Mouse (Mus musculus) central nervous system, embryonic 14 days (tissue): ENCODE results near the gene Ift20. TPM values are rescaled to one million over a fixed set of nuclear protein-coding genes. Genes with fewer than 3 reads are reported as not detected.

ENCODE experiments used
- polyA plus RNA-seq: library from polyadenylated mRNA; depleted of rRNA; stranded (reverse); fragments of >200 nt; gene quantifications from 2 replicates; pipeline ENCODE4 v1.2.3, GENCODE M21; 2012; rRNA removed

Ift20 gene
- polyA plus RNA-seq, result 84.4 and 94.8 TPM in 2 replicates

DNA sequence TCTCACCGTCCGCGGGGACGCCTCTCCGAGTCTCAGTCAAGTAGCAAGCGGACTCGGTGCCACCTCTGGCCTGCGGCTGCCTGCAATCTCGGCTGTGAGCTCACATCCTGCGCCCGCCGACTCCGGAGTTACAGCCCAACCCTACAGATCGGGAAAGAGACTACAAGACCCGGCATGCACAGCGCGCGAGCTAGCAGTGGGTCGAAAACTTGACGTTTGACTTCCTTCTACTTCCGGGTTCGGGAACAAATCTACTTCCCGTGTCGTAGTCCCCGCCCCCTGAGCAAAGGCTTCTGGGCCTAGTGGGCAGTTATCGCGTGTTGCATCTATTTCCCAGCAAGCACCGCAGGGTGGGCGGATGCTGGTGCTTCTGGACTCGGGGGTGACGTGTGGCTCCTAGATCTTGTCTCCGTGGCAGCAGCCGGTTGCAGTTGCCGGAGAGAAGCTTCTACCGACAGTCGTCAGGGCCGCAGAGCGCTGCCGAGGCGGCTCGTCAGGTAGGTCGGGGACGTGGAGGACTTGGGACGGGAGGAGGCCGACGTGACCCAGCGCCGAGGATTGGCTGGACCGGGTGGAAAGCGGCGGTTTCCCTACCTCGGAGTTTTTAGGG, at the start of gene Ift20, which contains the start of gene Tnfaip1:
Gene Ift20 (plus strand): TSS at position 282 of the 610 bp plus-strand sequence.
Gene Tnfaip1 (minus strand): TSS at position 253 of the 610 bp plus-strand sequence.

DNA sequence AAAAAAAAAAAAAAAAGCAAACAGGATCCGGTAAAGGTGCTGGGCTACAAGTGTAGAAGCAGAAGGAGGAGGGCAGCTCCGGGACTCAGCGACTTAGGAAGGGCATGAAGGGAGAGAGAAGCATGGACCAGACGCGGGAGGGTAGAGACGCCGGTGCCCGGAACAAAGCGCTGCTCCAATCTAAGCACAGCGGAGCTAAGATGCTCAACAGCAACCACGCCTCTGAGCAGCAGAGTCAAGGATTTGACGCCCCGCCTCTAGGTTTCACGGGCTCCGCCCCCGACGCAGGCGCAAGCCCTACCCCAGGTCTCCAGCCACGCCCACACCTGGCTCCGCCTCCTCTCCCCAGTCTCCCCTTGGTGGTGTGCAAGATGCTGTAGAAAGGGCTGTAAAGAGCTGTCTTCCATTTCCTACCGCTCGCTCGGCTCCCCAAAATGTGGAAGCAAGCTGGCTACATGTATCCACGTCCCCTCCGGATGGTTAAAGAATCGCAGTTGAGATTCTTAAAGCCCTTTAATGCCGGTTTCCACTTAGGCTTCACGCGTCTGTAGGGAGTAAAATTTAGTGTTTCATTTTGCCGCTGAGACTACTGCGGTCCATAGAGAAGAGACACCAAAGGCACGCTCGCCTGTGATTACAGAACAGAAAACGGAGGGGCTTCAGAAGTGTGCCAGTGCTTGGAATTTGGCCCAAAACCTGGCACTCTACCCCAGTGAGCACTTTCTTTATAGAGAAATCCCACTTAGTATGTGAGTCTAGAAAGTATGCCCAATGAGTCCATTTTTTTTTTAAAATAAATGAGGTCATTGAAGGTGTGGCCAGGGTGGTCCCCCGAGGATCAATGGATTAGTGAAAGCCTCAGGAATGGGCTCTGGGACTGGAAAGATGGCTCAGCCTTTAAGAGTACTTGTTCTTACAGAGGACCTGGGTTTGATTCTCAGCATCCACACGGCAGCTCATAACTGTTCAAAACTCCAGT, 38.3 kb upstream of the Ift20 start, which contains the start of gene Sarm1:
Gene Sarm1 (minus strand): TSS at position 211 of the 979 bp plus-strand sequence.

DNA sequence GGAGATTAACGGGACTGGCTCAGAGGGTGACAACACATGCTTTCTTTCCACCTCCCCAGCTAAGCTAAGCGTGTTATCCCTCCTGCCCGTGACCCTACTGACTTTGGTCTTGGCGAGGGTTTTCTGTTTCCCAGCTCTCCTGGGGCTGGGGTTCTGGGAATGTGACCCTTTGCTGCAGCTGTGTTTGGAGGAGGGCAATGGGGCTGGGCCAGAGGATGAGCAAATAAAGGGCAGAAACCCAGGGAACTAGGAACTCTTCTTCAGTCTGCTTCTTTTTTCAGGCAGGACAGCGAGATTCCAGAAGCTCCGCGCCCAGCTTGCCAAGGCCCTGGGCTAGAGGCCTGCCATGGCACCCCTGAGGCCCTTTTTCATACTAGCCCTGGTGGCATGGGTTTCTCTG, 37.2 kb upstream of the Ift20 start, which contains the start of gene Vtn:
Gene Vtn (plus strand): TSS at position 88 of the 400 bp plus-strand sequence.

DNA sequence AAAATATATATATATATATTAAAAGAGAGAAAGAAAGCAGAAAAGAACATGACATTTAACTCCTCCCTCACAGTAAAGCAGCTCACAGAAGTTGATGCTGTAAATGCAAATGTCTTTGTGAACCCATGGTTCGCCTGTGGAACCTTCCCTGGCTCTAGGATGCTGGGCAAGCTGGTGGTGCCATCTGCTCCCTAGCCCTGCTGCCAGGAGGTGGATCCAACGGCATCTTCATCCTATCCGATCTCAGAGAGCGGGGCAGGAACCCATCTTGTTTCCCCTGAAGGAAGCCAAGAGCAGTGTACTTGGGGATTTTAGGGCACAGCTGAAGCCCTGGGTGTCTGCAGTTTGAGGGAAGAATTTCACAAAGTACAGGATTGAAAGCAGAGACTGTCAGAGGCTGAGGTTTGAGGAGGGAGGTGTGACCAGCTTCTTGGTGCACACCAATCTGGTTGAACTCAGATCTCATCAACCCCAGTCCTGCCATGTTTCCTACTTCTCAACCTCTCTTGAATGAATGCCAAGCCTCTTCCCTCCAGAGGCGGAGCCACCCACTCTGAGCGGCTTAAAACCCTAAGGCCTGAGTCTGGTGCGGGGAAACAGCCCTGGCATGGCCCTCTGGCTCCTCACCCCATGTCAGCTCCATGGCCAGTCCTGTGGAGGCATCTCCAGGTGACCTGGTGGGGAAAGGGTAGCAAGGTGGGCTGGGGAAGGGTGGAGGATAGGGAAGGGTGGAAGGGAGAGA, 33.1 kb upstream of the Ift20 start, which contains the start of gene Sebox:
Gene Sebox (plus strand): TSS at position 539 of the 742 bp plus-strand sequence.

DNA sequence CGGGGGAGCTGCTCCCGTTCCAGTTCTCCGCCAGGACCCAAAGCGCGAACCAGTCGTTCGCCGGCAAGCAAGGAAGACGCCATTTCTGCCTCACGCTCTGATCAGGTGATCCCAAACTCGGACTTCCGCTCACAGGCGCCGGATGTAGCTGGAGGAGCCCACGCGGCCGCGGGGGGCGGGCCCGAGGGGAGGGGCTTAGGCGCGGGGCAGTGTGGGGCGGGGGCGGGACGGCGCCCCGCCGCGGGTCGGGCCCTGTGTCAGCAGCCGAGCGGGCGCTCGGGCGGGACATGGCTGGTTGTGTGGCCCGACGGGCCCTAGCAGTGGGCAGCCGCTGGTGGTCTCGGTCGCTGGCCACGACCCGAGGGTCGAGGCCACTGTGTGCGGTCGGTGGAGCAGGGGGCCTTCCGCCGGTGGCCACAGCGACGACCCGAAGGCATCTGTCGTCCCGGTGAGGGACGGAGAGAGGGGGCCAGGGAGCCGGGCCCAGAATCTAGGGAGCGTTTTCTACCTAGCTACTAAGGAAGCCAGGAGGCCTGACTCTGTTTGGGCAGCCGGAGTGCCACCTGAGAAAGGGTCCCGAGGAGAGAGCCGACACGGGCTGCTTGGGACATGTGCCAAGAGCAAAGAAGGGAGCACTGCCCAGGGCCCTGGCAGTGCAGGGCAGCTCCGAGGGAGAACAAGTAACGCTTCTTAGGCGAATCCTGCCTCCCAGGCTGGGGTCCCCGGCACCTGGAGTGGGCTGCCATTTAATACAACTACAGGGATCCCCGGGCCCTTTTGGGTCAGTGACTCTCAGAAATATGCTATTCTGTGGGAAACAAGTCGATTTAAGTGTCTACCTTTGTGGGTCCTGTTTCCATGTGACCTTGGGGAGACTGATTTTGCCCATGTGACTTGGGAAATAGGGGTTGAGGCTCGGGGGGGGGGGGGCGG, 23.9 kb upstream of the Ift20 start, which contains the start of the genes Tmem199 and Poldip2:
Gene Tmem199 (minus strand): TSS at position 148 of the 933 bp plus-strand sequence.
Gene Poldip2 (plus strand): TSS at position 169 of the 933 bp plus-strand sequence.

DNA sequence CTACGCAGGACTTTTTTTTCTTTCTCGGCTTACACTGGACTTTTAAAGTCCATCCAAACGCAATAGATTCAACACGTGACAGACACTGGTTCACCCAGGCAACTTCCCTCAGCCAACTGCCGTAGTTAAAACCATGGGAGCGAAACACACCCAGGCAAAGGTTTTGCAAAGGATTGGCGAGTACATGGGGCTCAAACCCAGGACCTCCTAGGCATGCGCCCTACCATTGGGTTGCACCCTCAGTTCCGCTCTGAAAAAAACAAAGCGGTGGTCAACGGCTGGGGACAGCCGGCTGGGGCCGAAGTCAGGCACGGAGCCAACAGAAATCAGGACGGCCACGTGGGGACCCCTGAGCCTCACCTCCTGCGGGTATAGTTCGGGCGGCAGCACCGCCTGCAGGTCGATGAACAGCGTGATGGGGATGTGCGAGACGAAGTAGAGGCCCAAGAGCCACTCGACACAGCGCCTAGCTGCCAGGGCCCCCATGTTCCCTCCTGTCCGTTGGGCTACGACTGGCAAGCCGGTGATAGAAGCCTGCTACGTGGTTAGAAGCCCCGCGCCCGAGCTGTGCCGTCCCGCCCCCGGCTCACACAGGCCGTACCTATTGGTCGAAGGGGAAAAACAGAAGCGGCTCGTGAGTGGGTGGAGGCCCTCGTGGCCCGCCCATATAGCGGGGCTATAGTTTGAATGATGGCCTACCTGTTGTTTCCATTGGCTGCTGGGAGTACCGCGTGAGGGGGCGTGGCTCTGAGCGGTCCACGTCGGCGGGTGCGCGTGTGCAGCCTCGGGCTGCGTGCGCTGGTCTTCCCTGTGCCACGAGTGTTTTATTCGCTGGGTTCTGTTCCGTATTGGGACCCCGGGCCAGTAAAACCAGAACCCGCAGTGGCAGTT, 14.3 kb downstream of the Ift20 start, which contains the start of gene Tmem97:
Gene Tmem97 (minus strand): TSS at position 610 of the 891 bp plus-strand sequence.

Other genes starting within 250 kb of the Ift20 start
- 0.63 and 0.88 TPM in 2 replicates for gene BC030499, start 245.5 kb upstream of the Ift20 start, polyA plus RNA-seq
- 37.0 and 49.5 TPM in 2 replicates for gene Spag5, start 234.8 kb upstream of the Ift20 start, polyA plus RNA-seq
- gene Aldoc, start 213.4 kb upstream of the Ift20 start, polyA plus RNA-seq, result 106 and 132 TPM in 2 replicates
- gene Pigs, start 207.9 kb upstream of the Ift20 start, polyA plus RNA-seq, result 60.2 and 69.7 TPM in 2 replicates
- 144 and 155 TPM in 2 replicates for gene Unc119, start 192.9 kb upstream of the Ift20 start, polyA plus RNA-seq
- gene Foxn1, start 149.8 kb upstream of the Ift20 start, polyA plus RNA-seq, result 0.03 TPM in 1 of 2 replicates, not detected in the other
- 0.04 TPM in 1 of 2 replicates, not detected in the other for gene Slc13a2, start 114.1 kb upstream of the Ift20 start, polyA plus RNA-seq
- gene Slc46a1, start 70.7 kb upstream of the Ift20 start, polyA plus RNA-seq, result 10.6 and 11.7 TPM in 2 replicates
- gene Sarm1, start 38.6 kb upstream of the Ift20 start, polyA plus RNA-seq, result 35.2 and 38.7 TPM in 2 replicates
- gene Vtn, start 37.3 kb upstream of the Ift20 start, polyA plus RNA-seq, result 84.3 and 85.8 TPM in 2 replicates
- 0.23 and 0.37 TPM in 2 replicates for gene Sebox, start 32.9 kb upstream of the Ift20 start, polyA plus RNA-seq
- gene Tmem199, start 24.2 kb upstream of the Ift20 start, polyA plus RNA-seq, result 70.0 and 74.8 TPM in 2 replicates
- 113 and 120 TPM in 2 replicates for gene Poldip2, start 24.2 kb upstream of the Ift20 start, polyA plus RNA-seq
- gene Tnfaip1, start within 50 bp of the Ift20 start, polyA plus RNA-seq, result 51.0 and 52.7 TPM in 2 replicates
- 20.2 and 23.6 TPM in 2 replicates for gene Tmem97, start 14.4 kb downstream of the Ift20 start, polyA plus RNA-seq
- gene Nlk, start 161.0 kb downstream of the Ift20 start, polyA plus RNA-seq, result 33.9 and 41.3 TPM in 2 replicates
- gene Ccnq, start 215.4 kb downstream of the Ift20 start, polyA plus RNA-seq, result 37.7 and 42.1 TPM in 2 replicates